Mouse (Mus musculus): ENCODE data around the gene Gsdma. TPM values are rescaled to one million over a fixed set of nuclear protein-coding genes. Genes with fewer than 3 reads are reported as not detected.
A peak's percentile ranks its signal among the peaks of the same experiment; 100 is the strongest.
"Not testable (repeated sequence)": the region's sequence is repeated elsewhere in the genome, so short reads cannot be mapped to it uniquely, and the experiment has no call there.

Gsdma gene
- polyA plus RNA-seq, 1 experiment from 2014 or later: not detected

- not testable (repeated sequence) for H3K4me2 ChIP-seq (ENCODE audit: low read depth, low read length); H3K27me3 ChIP-seq (ENCODE audit: insufficient read depth, low read length); H3K27ac ChIP-seq (ENCODE audit: low read depth); H3K36me3 ChIP-seq (replicated peaks; ENCODE audit: insufficient read depth, low read length); H3K9me3 ChIP-seq (ENCODE audit: low read length); H3K9ac ChIP-seq (replicated peaks); H3K4me3 ChIP-seq (ENCODE audit: low read depth, low read length); H3K4me1 ChIP-seq (ENCODE audit: insufficient read depth)
- TF ChIP-seq CTCF (IDR thresholded peaks at IDR 0.05; ENCODE audit: low read depth): peak; percentile 80
- WGBS (ENCODE audit: insufficient replicate concordance): 6% methylated on average over 7 of the region's 7 CpGs
- DNase-seq: peak; percentile 69
- peak; percentile 56 for ATAC-seq
Observed at GRCm38 (mm10) chr11:98655076-98655475, 9.1 kb upstream of the Gsdma start.

GRCm38 (mm10) chr11:98660517-98660916, 3.6 kb upstream of the Gsdma start:
- H3K27ac ChIP-seq (ENCODE audit: low read depth): no peak overlapping the region
- peak; percentile 49 for DNase-seq
- 6% methylated on average over 6 of the region's 6 CpGs for WGBS (ENCODE audit: insufficient replicate concordance)
- no peak overlapping the region for H3K9ac ChIP-seq (replicated peaks)
- H3K27me3 ChIP-seq (ENCODE audit: insufficient read depth, low read length): 0 out of 2 replicates have a peak, but pooled peaks cover 2% of the 10 kb centered on the region
- peak; percentile 47; the same call in 1 of the 2 replicates for ATAC-seq
- H3K4me1 ChIP-seq (ENCODE audit: insufficient read depth): 0 out of 2 replicates have a peak, but pooled peaks cover 2% of the 10 kb centered on the region
- H3K4me3 ChIP-seq (ENCODE audit: low read depth, low read length): no peak overlapping the region
- TF ChIP-seq EP300 (IDR thresholded peaks at IDR 0.05; ENCODE audit: low read depth): no peak
- peak; percentile 88 for TF ChIP-seq CTCF (IDR thresholded peaks at IDR 0.05; ENCODE audit: low read depth)
- H3K9me3 ChIP-seq (ENCODE audit: low read length): no peaks in the 10 kb centered on the region
- H3K36me3 ChIP-seq (replicated peaks; ENCODE audit: insufficient read depth, low read length): no peaks in the 10 kb centered on the region
- 0 out of 2 replicates have a peak overlapping the region, but pooled peaks have one; percentile 29 for H3K4me2 ChIP-seq (ENCODE audit: low read depth, low read length)

GRCm38 (mm10) chr11:98668984-98669383, 4.8 kb downstream of the Gsdma start:
- no peaks in the 10 kb centered on the region for H3K36me3 ChIP-seq (replicated peaks; ENCODE audit: insufficient read depth, low read length)
- no peak overlapping the region for H3K9ac ChIP-seq (replicated peaks)
- no peaks in the 10 kb centered on the region for H3K9me3 ChIP-seq (ENCODE audit: low read length)
- H3K27ac ChIP-seq (ENCODE audit: low read depth): no peak overlapping the region
- H3K4me1 ChIP-seq (ENCODE audit: insufficient read depth): no peaks in the 10 kb centered on the region; the same call in 1 of the 2 replicates
- DNase-seq (no peak), ATAC-seq (no peak)
- 32% methylated on average over 2 of the region's 2 CpGs for WGBS (ENCODE audit: insufficient replicate concordance)
- no peak overlapping the region for H3K4me2 ChIP-seq (ENCODE audit: low read depth, low read length)
- TF ChIP-seq CTCF (IDR thresholded peaks at IDR 0.05; ENCODE audit: low read depth) (no peak), EP300 (IDR thresholded peaks at IDR 0.05; ENCODE audit: low read depth) (no peak)
- H3K4me3 ChIP-seq (ENCODE audit: low read depth, low read length): no peak overlapping the region
- H3K27me3 ChIP-seq (ENCODE audit: insufficient read depth, low read length): peaks cover 16% of the 10 kb centered on the region

- no peak overlapping the region for H3K27ac ChIP-seq (ENCODE audit: low read depth)
- no peak overlapping the region for H3K9ac ChIP-seq (replicated peaks)
- H3K4me2 ChIP-seq (ENCODE audit: low read depth, low read length): no peak overlapping the region
- DNase-seq (no peak), ATAC-seq (0 out of 2 replicates have a peak, but pooled peaks have one; percentile 33)
- no peak overlapping the region for H3K4me3 ChIP-seq (ENCODE audit: low read depth, low read length)
- H3K9me3 ChIP-seq (ENCODE audit: low read length): no peaks in the 10 kb centered on the region
- WGBS (ENCODE audit: insufficient replicate concordance): 40% methylated on average over 3 of the region's 3 CpGs
- TF ChIP-seq EP300 (IDR thresholded peaks at IDR 0.05; ENCODE audit: low read depth) (no peak), CTCF (IDR thresholded peaks at IDR 0.05; ENCODE audit: low read depth) (no peak)
- H3K27me3 ChIP-seq (ENCODE audit: insufficient read depth, low read length): peaks cover 13% of the 10 kb centered on the region
- H3K36me3 ChIP-seq (replicated peaks; ENCODE audit: insufficient read depth, low read length): no peaks in the 10 kb centered on the region
- H3K4me1 ChIP-seq (ENCODE audit: insufficient read depth): no peaks in the 10 kb centered on the region; the same call in 1 of the 2 replicates
Observed at GRCm38 (mm10) chr11:98671284-98671815, 7.2 kb downstream of the Gsdma start.

GRCm38 (mm10) chr11:98671857-98672256, 7.7 kb downstream of the Gsdma start:
- Histone ChIP-seq H3K9ac (replicated peaks) (no peak overlapping the region), H3K4me2 (ENCODE audit: low read depth, low read length) (no peak overlapping the region), H3K4me1 (ENCODE audit: insufficient read depth) (no peaks in the 10 kb centered on the region; the same call in 1 of the 2 replicates), H3K36me3 (replicated peaks; ENCODE audit: insufficient read depth, low read length) (no peaks in the 10 kb centered on the region), H3K9me3 (ENCODE audit: low read length) (no peaks in the 10 kb centered on the region), H3K27ac (ENCODE audit: low read depth) (no peak overlapping the region), H3K27me3 (ENCODE audit: insufficient read depth, low read length) (peaks cover 13% of the 10 kb centered on the region), H3K4me3 (ENCODE audit: low read depth, low read length) (no peak overlapping the region)
- 31% methylated on average over 5 of the region's 5 CpGs for whole genome bisulfite sequencing (ENCODE audit: insufficient replicate concordance)
- no peak for DNase-seq
- TF ChIP-seq EP300 (IDR thresholded peaks at IDR 0.05; ENCODE audit: low read depth) (no peak), CTCF (IDR thresholded peaks at IDR 0.05; ENCODE audit: low read depth) (no peak)
- ATAC-seq: peak; percentile 64

- Histone ChIP-seq H3K4me2 (ENCODE audit: low read depth, low read length) (no peak overlapping the region), H3K9ac (replicated peaks) (no peak overlapping the region), H3K27me3 (ENCODE audit: insufficient read depth, low read length) (peaks cover 11% of the 10 kb centered on the region), H3K9me3 (ENCODE audit: low read length) (no peaks in the 10 kb centered on the region), H3K4me3 (ENCODE audit: low read depth, low read length) (no peak overlapping the region), H3K27ac (ENCODE audit: low read depth) (no peak overlapping the region), H3K36me3 (replicated peaks; ENCODE audit: insufficient read depth, low read length) (no peaks in the 10 kb centered on the region), H3K4me1 (ENCODE audit: insufficient read depth) (no peaks in the 10 kb centered on the region; the same call in 1 of the 2 replicates)
- no peak for ATAC-seq
- no peak for TF ChIP-seq CTCF (IDR thresholded peaks at IDR 0.05; ENCODE audit: low read depth)
- TF ChIP-seq EP300 (IDR thresholded peaks at IDR 0.05; ENCODE audit: low read depth): no peak
- no peak for DNase-seq
- WGBS (ENCODE audit: insufficient replicate concordance): 43% methylated on average over 5 of the region's 5 CpGs
Observed at GRCm38 (mm10) chr11:98672482-98672881, 8.3 kb downstream of the Gsdma start.

Measured in liver, postnatal 0 days (tissue).